Mouse (Mus musculus): ENCODE measurements around the gene Zic5.

Zic5 gene

GRCm38 (mm10) chr14:122464763-122465741, at the start of gene Zic5:
TSS of gene Zic5 (minus strand) at chr14:122465677.
- DNase-seq (ENCODE audit: low spot score) = no peak

GRCm38 (mm10) chr14:122513511-122514036, 48.1 kb upstream of the Zic5 start:
- DNase-seq (ENCODE audit: low spot score) = no peak

GRCm38 (mm10) chr14:122511519-122511918, 46.0 kb upstream of the Zic5 start:
- no peak for DNase-seq (ENCODE audit: low spot score)

- DNase-seq (ENCODE audit: low spot score) = no peak
These were observed 43.6 kb upstream of the Zic5 start for GRCm38 (mm10) chr14:122509058-122509457.

- no peak for DNase-seq (ENCODE audit: low spot score)
These were observed 26.5 kb upstream of the Zic5 start for GRCm38 (mm10) chr14:122492015-122492414.

GRCm38 (mm10) chr14:122491521-122491920, 26.0 kb upstream of the Zic5 start:
- DNase-seq (ENCODE audit: low spot score) = no peak

- no peak for DNase-seq (ENCODE audit: low spot score)
These were observed 25.2 kb upstream of the Zic5 start, which contains the start of gene Gm10837 for GRCm38 (mm10) chr14:122490441-122491328. TSS of gene Gm10837 (plus strand) at chr14:122490586.

GRCm38 (mm10) chr14:122489686-122490414, 24.4 kb upstream of the Zic5 start:
- DNase-seq (ENCODE audit: low spot score) = no peak

- no peak for DNase-seq (ENCODE audit: low spot score)
These were observed 23.6 kb upstream of the Zic5 start for GRCm38 (mm10) chr14:122489041-122489440.

GRCm38 (mm10) chr14:122487366-122487765, 21.9 kb upstream of the Zic5 start:
- no peak for DNase-seq (ENCODE audit: low spot score)

GRCm38 (mm10) chr14:122486611-122487010, 21.1 kb upstream of the Zic5 start:
- no peak for DNase-seq (ENCODE audit: low spot score)

GRCm38 (mm10) chr14:122485635-122486181, 20.2 kb upstream of the Zic5 start:
- DNase-seq (ENCODE audit: low spot score) = no peak

GRCm38 (mm10) chr14:122484844-122485551, 19.5 kb upstream of the Zic5 start:
- DNase-seq (ENCODE audit: low spot score) = no peak

- no peak for DNase-seq (ENCODE audit: low spot score)
These were observed 19.0 kb upstream of the Zic5 start for GRCm38 (mm10) chr14:122484458-122484843.

GRCm38 (mm10) chr14:122483556-122484421, 18.3 kb upstream of the Zic5 start:
- DNase-seq (ENCODE audit: low spot score) = no peak

GRCm38 (mm10) chr14:122483024-122483385, 17.5 kb upstream of the Zic5 start:
- no peak for DNase-seq (ENCODE audit: low spot score)

- no peak for DNase-seq (ENCODE audit: low spot score)
These were observed 16.9 kb upstream of the Zic5 start for GRCm38 (mm10) chr14:122482081-122483023.

GRCm38 (mm10) chr14:122481181-122481580, 15.7 kb upstream of the Zic5 start:
- DNase-seq (ENCODE audit: low spot score) = no peak

GRCm38 (mm10) chr14:122480355-122480754, 14.9 kb upstream of the Zic5 start:
- DNase-seq (ENCODE audit: low spot score) = no peak
